Mouse (Mus musculus) thymus, adult 2 months (tissue): ENCODE measurements around the gene Itgb1bp1.

Experiments used
- CTCF ChIP-seq: fragments of 200-500 bp; IDR thresholded peaks from 2 replicates; pipeline ENCODE4 v1.5.1; 2012; ENCODE audit warnings: mild to moderate bottlenecking, control low read depth, low read length, moderate library complexity, borderline replicate concordance; ENCODE audit not compliant: control insufficient read depth, poor library complexity, insufficient read depth; ENCODE audit errors: extremely low read depth
- POLR2A ChIP-seq: fragments of 200-500 bp; IDR thresholded peaks from 2 replicates; pipeline ENCODE4 v1.6.1; 2012; ENCODE audit warnings: mild to moderate bottlenecking, low read length, control low read depth, moderate library complexity; ENCODE audit not compliant: control insufficient read depth, poor library complexity, insufficient read depth; ENCODE audit errors: extremely low read depth

GRCm38 (mm10) chr12:21195497-21195896 is 90.6 kb downstream of the Itgb1bp1 start:
- TF ChIP-seq POLR2A (no peak), CTCF (no peak)
